Mouse (Mus musculus) limb, embryonic 14.5 days (tissue): ENCODE data around the gene Cyfip1. TPM values are rescaled to one million over a fixed set of nuclear protein-coding genes. Genes with fewer than 3 reads are reported as not detected.

ENCODE experiments used
- ATAC-seq: fragments of 200-750 bp; cut with Nextera tagmentation; 2 replicates; pipeline ENCODE4 v1.8.0; 2017; ENCODE audit warnings: low read depth, moderate number of reproducible peaks, moderate TSS enrichment; ENCODE audit not compliant: low FRiP score
- DNase-seq: peaks from one replicate; pipeline ENCODE4 v3.0.0-alpha.2; 2015; ENCODE audit warnings: low spot score
- H3K27ac ChIP-seq: fragments of 300-500 bp; sonication (generic); replicated peaks from 2 replicates; pipeline ENCODE4 v1.5.1; 2014; ENCODE audit warnings: low read depth, mild to moderate bottlenecking, low read length, moderate library complexity, mixed read lengths
- H3K27me3 ChIP-seq: fragments of 300-500 bp; sonication (generic); 2 replicates; pipeline ENCODE4 v1.6.1; 2014; ENCODE audit warnings: low read length, mixed read lengths; ENCODE audit not compliant: control insufficient read depth, insufficient read depth
- H3K36me3 ChIP-seq: fragments of 300-500 bp; sonication (generic); 2 replicates; pipeline ENCODE4 v1.6.1; 2014; ENCODE audit warnings: mild to moderate bottlenecking, low read length, moderate library complexity, mixed read lengths; ENCODE audit not compliant: control insufficient read depth, insufficient read depth
- H3K4me1 ChIP-seq: fragments of 300-500 bp; sonication (generic); 2 replicates; pipeline ENCODE4 v1.6.1; 2014; ENCODE audit warnings: antibody characterized with exemption, low read length, mixed read lengths; ENCODE audit not compliant: control insufficient read depth, insufficient read depth
- H3K4me2 ChIP-seq: fragments of 300-500 bp; sonication (generic); replicated peaks from 2 replicates; pipeline ENCODE4 v1.6.1; 2014; ENCODE audit warnings: low read depth, mild to moderate bottlenecking, low read length, moderate library complexity; ENCODE audit not compliant: severe bottlenecking
- H3K4me3 ChIP-seq: fragments of 300-500 bp; sonication (generic); replicated peaks from 2 replicates; pipeline ENCODE4 v1.5.1; 2014; ENCODE audit warnings: low read length
- H3K9ac ChIP-seq: fragments of 300-500 bp; sonication (generic); 2 replicates; pipeline ENCODE4 v1.6.1; 2014; ENCODE audit warnings: mild to moderate bottlenecking, low read depth, low read length, moderate library complexity; ENCODE audit not compliant: severe bottlenecking
- H3K9me3 ChIP-seq: fragments of 300-500 bp; sonication (generic); 2 replicates; pipeline ENCODE4 v1.6.1; 2016; ENCODE audit warnings: low read length; ENCODE audit not compliant: control insufficient read depth
- POLR2A ChIP-seq: fragments of 200-500 bp; IDR thresholded peaks from 2 replicates; pipeline ENCODE4 v1.8.0; 2012; ENCODE audit warnings: inconsistent platforms, mild to moderate bottlenecking, moderate library complexity, borderline replicate concordance; ENCODE audit not compliant: insufficient read depth, insufficient read length; ENCODE audit errors: extremely low read depth
- WGBS: fragments of 180-500 bp; shearing (Covaris S2); extraction: QIAGEN DNeasy Blood & Tissue Kit; methylation state at CpG from one replicate; pipeline ENCODE4 v1.1.7; 2014; 5-methylcytosine and 5-hydroxymethylcytosine counted together
- polyA plus RNA-seq, 2 experiments: library from polyadenylated mRNA; depleted of rRNA in 1 of 2; stranded (reverse) in 1 of 2; unstranded in 1 of 2; fragments of >200 nt; fragmentation: Nextera tagmentation in 1 of 2; extraction: Ambion mirVana in 1 of 2; gene quantifications; 2 replicates each; pipeline versions ENCODE4 v1.2.1 to v1.2.3; 2012 to 2014

The Cyfip1 gene
- polyA plus RNA-seq, 2 experiments: 55.6 to 115 TPM

GRCm38 (mm10) chr7:55928649-55929048 is 87.1 kb downstream of the Cyfip1 start:
- TF ChIP-seq POLR2A: no peak
- Histone ChIP-seq H3K4me3 (no peak overlapping the region), H3K27ac (no peak overlapping the region), H3K4me2 (no peak overlapping the region), H3K9me3 (no peaks in the 10 kb centered on the region), H3K36me3 (peaks cover 62% of the 10 kb centered on the region), H3K27me3 (no peaks in the 10 kb centered on the region), H3K9ac (no peak overlapping the region), H3K4me1 (no peaks in the 10 kb centered on the region)
- DNase-seq (no peak), ATAC-seq (no peak)
- 83% methylated on average over 2 of the region's 2 CpGs for WGBS

DNA sequence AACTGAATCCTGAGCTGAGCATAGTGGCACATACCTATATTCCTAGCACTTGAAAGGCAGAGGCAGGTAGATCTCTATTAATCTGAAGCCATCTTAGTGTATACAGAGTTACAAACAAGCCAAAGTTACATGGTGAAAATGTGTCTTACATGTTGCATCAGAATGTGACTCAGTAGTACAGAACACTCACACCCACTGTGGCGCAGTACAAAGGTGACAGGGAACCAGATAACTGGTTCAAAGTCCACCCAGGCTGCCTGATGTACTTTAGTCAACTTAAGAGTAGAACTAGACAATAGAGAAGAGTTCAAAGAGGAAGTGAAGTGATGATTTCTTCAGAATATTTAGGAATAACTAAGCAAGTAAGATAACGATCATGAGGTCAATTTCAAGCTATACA is 93.5 kb downstream of the Cyfip1 start:
- no peak for DNase-seq
- Histone ChIP-seq H3K4me2 (no peak overlapping the region), H3K9ac (no peak overlapping the region), H3K27me3 (no peaks in the 10 kb centered on the region), H3K27ac (no peak overlapping the region), H3K4me1 (no peaks in the 10 kb centered on the region), H3K36me3 (peaks cover 25% of the 10 kb centered on the region), H3K9me3 (no peaks in the 10 kb centered on the region), H3K4me3 (no peak overlapping the region)
- no peak for TF ChIP-seq POLR2A
- WGBS: 98% methylated on average over 2 of the region's 2 CpGs
- ATAC-seq: no peak

DNA sequence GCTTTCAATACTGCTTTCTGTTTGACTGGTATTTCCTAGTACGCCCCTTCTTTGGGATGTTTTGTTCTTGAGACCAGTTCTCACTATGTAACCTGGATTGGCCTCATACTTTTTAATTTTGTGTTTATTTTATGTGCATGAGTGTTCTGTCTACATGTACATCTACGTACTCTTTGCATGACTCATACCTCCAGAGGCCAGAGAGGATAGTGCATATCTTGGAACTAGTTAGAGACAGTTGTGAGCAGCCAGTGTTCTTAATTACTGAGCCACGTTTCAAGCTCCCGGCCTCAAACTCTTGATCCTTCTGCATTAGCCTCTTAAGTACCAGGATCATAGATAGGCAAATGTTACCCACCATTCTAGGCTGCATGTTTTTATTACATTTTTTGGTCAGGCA is 96.8 kb downstream of the Cyfip1 start:
- no peak overlapping the region for H3K4me3 ChIP-seq
- no peak for TF ChIP-seq POLR2A
- no peaks in the 10 kb centered on the region for H3K27me3 ChIP-seq
- DNase-seq: no peak
- H3K27ac ChIP-seq: no peak overlapping the region
- 88% methylated on average over 4 of the region's 4 CpGs for WGBS
- no peaks in the 10 kb centered on the region for H3K9me3 ChIP-seq
- no peak overlapping the region for H3K9ac ChIP-seq
- H3K4me2 ChIP-seq: no peak overlapping the region
- H3K36me3 ChIP-seq: 0 out of 2 replicates have a peak, but pooled peaks cover 4% of the 10 kb centered on the region
- H3K4me1 ChIP-seq: no peaks in the 10 kb centered on the region
- no peak for ATAC-seq

DNA sequence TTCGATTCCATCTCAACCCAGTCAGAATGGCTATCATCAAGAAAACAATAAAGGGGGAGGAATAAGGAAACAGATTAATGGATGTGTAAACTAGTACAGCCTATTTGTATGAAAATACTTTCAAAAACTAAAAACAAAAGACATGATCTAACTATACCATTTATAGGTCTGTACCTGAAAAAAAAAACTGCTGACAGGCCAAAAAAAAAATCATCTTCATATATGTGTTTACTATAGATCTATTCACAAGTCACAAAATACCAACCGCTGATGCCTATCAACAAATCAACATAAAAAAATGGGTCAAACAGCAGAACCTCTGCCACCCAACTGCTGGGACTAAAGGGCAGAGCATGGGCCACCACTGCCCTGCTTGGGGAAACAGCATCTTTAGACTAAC is 114.5 kb downstream of the Cyfip1 start:
- no peaks in the 10 kb centered on the region for H3K9me3 ChIP-seq
- H3K9ac ChIP-seq: no peak overlapping the region
- H3K36me3 ChIP-seq: peaks cover 9% of the 10 kb centered on the region; the same call in 1 of the 2 replicates
- H3K27me3 ChIP-seq: no peaks in the 10 kb centered on the region
- no peak overlapping the region for H3K27ac ChIP-seq
- 94% methylated on average over 2 of the region's 2 CpGs for WGBS
- no peak for TF ChIP-seq POLR2A
- DNase-seq (no peak), ATAC-seq (no peak)
- H3K4me1 ChIP-seq: no peaks in the 10 kb centered on the region
- H3K4me3 ChIP-seq: no peak overlapping the region
- no peak overlapping the region for H3K4me2 ChIP-seq

DNA sequence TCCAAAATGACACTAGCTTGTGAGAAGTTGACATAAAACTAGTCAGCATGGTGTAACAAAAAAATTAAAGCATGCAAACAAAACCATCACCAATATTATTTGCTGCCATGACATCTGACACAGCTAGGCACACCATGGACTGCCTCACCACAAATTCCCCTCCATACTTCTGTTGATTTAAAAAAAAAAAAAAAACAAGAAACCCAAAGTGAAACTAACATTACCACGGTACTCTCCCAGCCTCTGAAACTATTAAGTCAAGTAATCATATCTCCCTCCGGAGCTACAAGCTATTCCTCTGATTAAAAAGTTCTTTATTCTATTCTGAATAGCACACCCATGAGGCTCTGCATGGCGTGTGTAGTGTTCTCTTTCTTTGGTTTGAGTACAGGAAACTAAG is 115.6 kb downstream of the Cyfip1 start:
- WGBS: 92% methylated on average over 3 of the region's 3 CpGs
- Histone ChIP-seq H3K4me2 (no peak overlapping the region), H3K27me3 (no peaks in the 10 kb centered on the region), H3K9ac (no peak overlapping the region), H3K9me3 (no peaks in the 10 kb centered on the region), H3K27ac (no peak overlapping the region), H3K4me3 (no peak overlapping the region), H3K36me3 (peaks cover 9% of the 10 kb centered on the region; the same call in 1 of the 2 replicates), H3K4me1 (no peaks in the 10 kb centered on the region)
- DNase-seq (no peak), ATAC-seq (no peak)
- no peak for TF ChIP-seq POLR2A

DNA sequence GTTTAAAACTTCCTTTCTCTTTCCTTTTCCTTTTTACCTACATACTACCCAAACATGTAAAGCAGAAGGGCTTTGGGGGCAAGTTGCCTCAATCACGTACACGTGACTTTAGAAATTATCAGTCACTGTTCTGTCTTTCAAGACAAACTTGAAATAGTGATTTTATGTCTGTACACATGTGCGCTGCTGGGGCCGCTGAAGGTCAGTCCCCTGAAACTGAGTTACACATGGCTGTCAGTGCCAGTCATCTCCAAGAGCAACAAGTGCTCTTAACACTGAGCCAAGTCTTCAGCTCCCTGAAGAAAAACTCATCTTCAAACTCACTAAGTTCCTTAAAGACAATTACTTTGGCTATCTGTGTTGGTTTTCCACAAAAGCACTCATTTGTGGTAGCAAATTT is 116.4 kb downstream of the Cyfip1 start:
- H3K27ac ChIP-seq: no peak overlapping the region
- no peaks in the 10 kb centered on the region for H3K9me3 ChIP-seq
- TF ChIP-seq POLR2A: no peak
- DNase-seq (no peak), ATAC-seq (no peak)
- 93% methylated on average over 4 of the region's 4 CpGs for WGBS
- no peaks in the 10 kb centered on the region for H3K27me3 ChIP-seq
- peaks cover 9% of the 10 kb centered on the region; the same call in 1 of the 2 replicates for H3K36me3 ChIP-seq
- H3K4me3 ChIP-seq: no peak overlapping the region
- H3K4me2 ChIP-seq: no peak overlapping the region
- H3K4me1 ChIP-seq: no peaks in the 10 kb centered on the region
- H3K9ac ChIP-seq: no peak overlapping the region
